Mouse (Mus musculus): ENCODE data around the gene Cdc20. TPM values are rescaled to one million over a fixed set of nuclear protein-coding genes. Genes with fewer than 3 reads are reported as not detected.

The Cdc20 gene
- polyA plus RNA-seq, 1 experiment from 2014 or later, result 169 TPM

- H3K27me3 ChIP-seq (ENCODE audit: control insufficient read depth, insufficient read depth, low read length), result no peaks in the 10 kb centered on the region
- H3K4me3 ChIP-seq (ENCODE audit: low read depth, low read length), result no peak overlapping the region
- no peak for ATAC-seq (replicated peaks; ENCODE audit: insufficient number of reproducible peaks, low FRiP score, low TSS enrichment)
- no peaks in the 10 kb centered on the region for H3K9me3 ChIP-seq (replicated peaks; ENCODE audit: control insufficient read depth, low read length)
- H3K9ac ChIP-seq (ENCODE audit: low read depth, low read length), result no peak overlapping the region
- peaks cover 68% of the 10 kb centered on the region for H3K36me3 ChIP-seq (ENCODE audit: control insufficient read depth, insufficient read depth, low read length)
- no peak overlapping the region for H3K27ac ChIP-seq (ENCODE audit: low read depth, low read length)
- no peak overlapping the region for H3K4me2 ChIP-seq
- no peaks in the 10 kb centered on the region for H3K4me1 ChIP-seq (ENCODE audit: control insufficient read depth, insufficient read depth, low read length)
- WGBS (ENCODE audit: insufficient replicate concordance), result 92% methylated on average over 8 of the region's 8 CpGs
These were observed 49.8 kb downstream of the Cdc20 start for GRCm38 (mm10) chr4:118387316-118387715.

GRCm38 (mm10) chr4:118383271-118383670 is 53.9 kb downstream of the Cdc20 start:
- H3K4me2 ChIP-seq, result no peak overlapping the region
- H3K4me1 ChIP-seq (ENCODE audit: control insufficient read depth, insufficient read depth, low read length), result no peaks in the 10 kb centered on the region
- H3K9me3 ChIP-seq (replicated peaks; ENCODE audit: control insufficient read depth, low read length), result no peaks in the 10 kb centered on the region
- H3K36me3 ChIP-seq (ENCODE audit: control insufficient read depth, insufficient read depth, low read length), result peaks cover 54% of the 10 kb centered on the region
- H3K27ac ChIP-seq (ENCODE audit: low read depth, low read length), result no peak overlapping the region
- H3K9ac ChIP-seq (ENCODE audit: low read depth, low read length), result no peak overlapping the region
- WGBS (ENCODE audit: insufficient replicate concordance), result 90% methylated on average over 7 of the region's 7 CpGs
- no peaks in the 10 kb centered on the region for H3K27me3 ChIP-seq (ENCODE audit: control insufficient read depth, insufficient read depth, low read length)
- ATAC-seq (replicated peaks; ENCODE audit: insufficient number of reproducible peaks, low FRiP score, low TSS enrichment), result no peak
- H3K4me3 ChIP-seq (ENCODE audit: low read depth, low read length), result no peak overlapping the region

Other genes starting within 250 kb of the Cdc20 start
- 24.5 and 26.9 TPM in 2 replicates for gene Ptprf, start 145.9 kb downstream of the Cdc20 start, polyA plus RNA-seq (2014; fragmentation: Nextera tagmentation; extraction: Ambion mirVana)
- 6.6 and 7.6 TPM in 2 replicates for gene Szt2, start 28.1 kb downstream of the Cdc20 start, polyA plus RNA-seq (2014; fragmentation: Nextera tagmentation; extraction: Ambion mirVana)
- gene Med8, start 28.0 kb downstream of the Cdc20 start, polyA plus RNA-seq (2014; fragmentation: Nextera tagmentation; extraction: Ambion mirVana), result 91.1 and 95.1 TPM in 2 replicates
- 59.7 and 68.4 TPM in 2 replicates for gene Elovl1, start 9.3 kb downstream of the Cdc20 start, polyA plus RNA-seq (2014; fragmentation: Nextera tagmentation; extraction: Ambion mirVana)
- 3.7 and 4.4 TPM in 2 replicates for gene Mpl, start 20.2 kb upstream of the Cdc20 start, polyA plus RNA-seq (2014; fragmentation: Nextera tagmentation; extraction: Ambion mirVana)
- gene Tie1, start 52.7 kb upstream of the Cdc20 start, polyA plus RNA-seq (2014; fragmentation: Nextera tagmentation; extraction: Ambion mirVana), result 34.6 and 40.9 TPM in 2 replicates
- gene 2610528J11Rik, start 89.6 kb upstream of the Cdc20 start, polyA plus RNA-seq (2014; fragmentation: Nextera tagmentation; extraction: Ambion mirVana), result 0.31 and 0.39 TPM in 2 replicates
- gene Tmem125, start 106.7 kb upstream of the Cdc20 start, polyA plus RNA-seq (2014; fragmentation: Nextera tagmentation; extraction: Ambion mirVana), result 0.16 and 0.45 TPM in 2 replicates
- gene Cfap57, start 183.4 kb upstream of the Cdc20 start, polyA plus RNA-seq (2014; fragmentation: Nextera tagmentation; extraction: Ambion mirVana), result 1.2 and 1.5 TPM in 2 replicates
- 106 and 111 TPM in 2 replicates for gene Ebna1bp2, start 183.4 kb upstream of the Cdc20 start, polyA plus RNA-seq (2014; fragmentation: Nextera tagmentation; extraction: Ambion mirVana)
- not detected in 2 replicates for gene Olfr62, start 221.6 kb upstream of the Cdc20 start, polyA plus RNA-seq (2014; fragmentation: Nextera tagmentation; extraction: Ambion mirVana)